Mouse (Mus musculus) left cerebral cortex, adult 18-20 months (tissue): ENCODE data around the gene Fscn3. TPM values are rescaled to one million over a fixed set of nuclear protein-coding genes. Genes with fewer than 3 reads are reported as not detected.

Experiments used
- DNase-seq, 2 experiments: peaks; one replicate each; pipeline ENCODE4 v3.0.0; 2021 to 2022; ENCODE audit warnings: low spot score in 2 of 2, mixed read lengths in 1 of 2
- total RNA-seq, 2 experiments: library from RNA; stranded (reverse); gene quantifications; 2 replicates each; pipeline ENCODE4 v1.2.3; 2021

Fscn3 gene
- total RNA-seq, 2 experiments from 2014 or later: not detected

- DNase-seq: no peak
These were observed 58.4 kb downstream of the Fscn3 start for GRCm38 (mm10) chr6:28486008-28486407.

- no peak for DNase-seq
These were observed 58.9 kb downstream of the Fscn3 start for GRCm38 (mm10) chr6:28486471-28486870.

DNA sequence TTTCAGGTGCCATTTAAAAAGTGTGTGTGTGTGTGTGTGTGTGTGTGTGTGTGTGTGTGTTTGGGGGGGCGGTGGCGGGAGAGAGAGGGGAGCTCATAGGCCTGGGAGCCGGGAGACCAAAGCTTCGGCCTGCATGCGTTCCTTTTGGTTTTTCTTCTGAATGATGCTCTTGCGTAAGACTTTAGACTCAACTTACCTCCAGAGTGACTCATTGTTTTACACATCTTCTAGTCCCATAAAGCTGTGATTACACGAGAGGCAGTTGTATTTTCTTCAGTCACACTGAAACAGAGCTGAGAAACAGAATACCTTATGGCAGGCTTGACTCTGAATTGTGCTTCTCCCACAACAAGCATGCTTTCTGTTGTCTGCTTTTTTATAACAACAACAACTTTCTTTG lies 59.3 kb downstream of the Fscn3 start:
- no peak for DNase-seq

Other genes with a start within 250 kb of the Fscn3 start
- gene Zfp800, start 29.8 kb upstream of the Fscn3 start, total RNA-seq: 10 to 100 TPM; 24.9 to 26.1 TPM
- gene Arf5, start 4.2 kb upstream of the Fscn3 start, total RNA-seq: 100 to 1,000 TPM; 252 TPM
- gene Gcc1, start 601 bp downstream of the Fscn3 start, total RNA-seq: 10 to 100 TPM; 20.2 to 20.7 TPM
- gene Pax4, start 21.6 kb downstream of the Fscn3 start, total RNA-seq: not detected
- gene Snd1, start 47.4 kb downstream of the Fscn3 start, total RNA-seq: 10 to 100 TPM; 80.5 to 83.0 TPM